Mouse (Mus musculus): ENCODE measurements at regions not wholly inside any gene's neighbourhood (a gene's known extent, or its start where the extent isn't known, plus 50 kb on each side); places are given as distances from the start of the nearest gene placed in this dataset.
"Not testable (repeated sequence)": the region's sequence is repeated elsewhere in the genome, so short reads cannot be mapped to it uniquely, and the experiment has no call there.

DNA sequence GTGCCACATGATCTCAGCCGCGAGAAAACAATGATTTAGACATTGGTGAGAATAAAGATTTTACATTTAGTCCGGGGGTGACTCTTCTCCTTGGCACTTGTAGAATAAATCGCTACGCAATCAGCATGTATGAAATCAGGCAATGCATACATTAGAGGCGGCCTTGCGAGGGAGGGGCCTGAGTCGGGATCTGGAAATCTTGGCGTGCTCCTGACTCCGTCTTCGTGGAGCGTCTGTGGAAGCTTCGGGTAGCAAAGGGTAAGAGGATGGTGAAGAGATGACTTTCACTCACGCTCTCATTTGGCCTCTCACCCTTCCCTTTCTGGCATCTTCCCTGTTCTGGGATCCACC is 167.1 kb downstream of the Nkx6-1 start:
- no peak for DNase-seq (ENCODE audit: low spot score in 2 of 2)

DNA sequence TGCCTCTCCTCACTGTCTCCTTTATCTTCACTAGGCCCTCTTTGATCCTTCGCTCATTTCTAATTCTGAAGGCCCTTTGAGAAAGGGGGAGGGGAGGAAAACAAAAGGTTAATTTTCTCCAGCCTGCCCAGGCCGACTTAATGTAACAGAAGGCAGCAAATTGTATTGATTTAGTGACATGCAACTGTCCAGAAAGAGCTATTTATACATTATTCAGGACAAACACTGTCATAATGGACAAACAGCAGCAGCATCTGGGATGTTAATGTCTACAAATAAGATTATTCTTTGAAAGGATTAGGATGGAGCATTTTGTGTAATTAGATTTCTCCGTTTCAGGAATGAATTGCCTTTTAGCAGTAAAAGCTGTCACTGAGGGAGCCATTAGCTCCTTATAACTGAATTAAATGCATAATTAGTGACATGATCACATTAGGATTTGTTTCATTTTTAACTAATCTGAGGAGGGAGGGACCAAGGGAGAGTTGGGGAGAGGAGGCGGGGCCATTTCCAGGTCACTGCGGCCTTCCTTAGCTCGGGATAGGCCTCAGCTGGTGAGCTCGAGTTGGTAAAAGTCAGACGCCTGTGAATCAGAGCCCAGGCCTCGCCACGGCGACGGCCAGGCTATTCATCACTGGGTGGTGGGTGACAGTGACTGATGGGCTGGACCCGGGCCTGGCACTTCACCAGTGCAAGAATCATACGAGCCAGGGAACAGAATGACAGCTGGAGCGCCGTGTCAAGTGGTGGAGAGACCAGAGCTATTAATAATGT is 167.7 kb downstream of the Nkx6-1 start:
- no peak for DNase-seq (ENCODE audit: low spot score in 2 of 2)

GRCm38 (mm10) chr5:101496161-101496560 is 168.6 kb downstream of the Nkx6-1 start:
- DNase-seq (ENCODE audit: low spot score in 2 of 2), result no peak

DNA sequence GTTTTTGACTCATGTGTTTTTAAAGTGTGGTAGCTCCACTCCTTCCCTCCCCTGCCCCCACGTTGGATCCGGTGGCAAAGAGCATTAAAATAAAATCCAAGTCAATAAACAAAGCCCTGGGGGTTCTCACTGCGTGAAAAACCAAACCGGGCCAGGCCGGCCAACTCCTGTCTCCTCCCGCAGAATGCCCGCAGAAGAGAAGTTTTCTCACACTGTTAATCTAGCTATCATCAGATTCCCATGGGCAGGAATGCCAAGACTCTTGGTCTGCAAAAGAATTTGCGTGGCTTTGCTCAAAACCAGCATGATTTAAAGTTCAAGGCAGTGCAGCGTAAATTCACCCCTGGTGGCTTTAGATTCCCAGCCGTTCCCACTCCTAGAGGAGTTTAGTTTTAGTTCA is 219.0 kb downstream of the Nkx6-1 start:
- DNase-seq (ENCODE audit: low spot score in 2 of 2), result no peak

- DNase-seq (ENCODE audit: low spot score in 2 of 2), result no peak
These were observed 223.0 kb downstream of the Nkx6-1 start for GRCm38 (mm10) chr5:101441782-101442181.

DNA sequence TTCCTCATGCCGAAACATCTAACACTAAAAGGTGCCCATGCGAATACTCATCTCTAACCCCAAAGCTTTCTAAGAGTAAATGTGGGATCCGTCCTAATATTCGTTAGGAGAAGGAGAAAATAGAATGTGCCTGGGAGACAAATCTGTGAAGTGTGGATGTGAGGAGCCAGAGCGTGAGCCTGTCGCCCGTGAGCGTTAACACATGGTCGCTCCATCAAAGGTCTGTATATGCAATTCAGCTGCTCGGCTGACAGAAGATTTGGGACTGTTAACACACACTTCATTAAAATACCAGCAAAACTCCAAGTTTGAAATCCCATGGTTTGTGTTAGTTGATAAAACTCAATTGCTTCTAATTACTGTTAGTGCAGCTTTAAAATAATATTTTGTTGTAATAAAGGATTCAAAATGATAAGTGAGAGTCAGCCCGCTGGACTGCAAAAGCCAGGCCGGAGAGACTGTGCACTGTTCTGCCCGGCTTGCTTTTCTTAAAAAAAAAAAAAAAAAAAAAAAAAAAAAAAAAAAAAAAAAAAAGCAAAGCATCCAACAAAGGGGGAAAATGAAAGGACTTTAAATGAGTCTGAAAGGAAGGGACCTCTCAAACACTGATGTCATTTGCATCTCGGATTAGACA is 227.0 kb downstream of the Nkx6-1 start:
- DNase-seq (ENCODE audit: low spot score in 2 of 2), result no peak

DNA sequence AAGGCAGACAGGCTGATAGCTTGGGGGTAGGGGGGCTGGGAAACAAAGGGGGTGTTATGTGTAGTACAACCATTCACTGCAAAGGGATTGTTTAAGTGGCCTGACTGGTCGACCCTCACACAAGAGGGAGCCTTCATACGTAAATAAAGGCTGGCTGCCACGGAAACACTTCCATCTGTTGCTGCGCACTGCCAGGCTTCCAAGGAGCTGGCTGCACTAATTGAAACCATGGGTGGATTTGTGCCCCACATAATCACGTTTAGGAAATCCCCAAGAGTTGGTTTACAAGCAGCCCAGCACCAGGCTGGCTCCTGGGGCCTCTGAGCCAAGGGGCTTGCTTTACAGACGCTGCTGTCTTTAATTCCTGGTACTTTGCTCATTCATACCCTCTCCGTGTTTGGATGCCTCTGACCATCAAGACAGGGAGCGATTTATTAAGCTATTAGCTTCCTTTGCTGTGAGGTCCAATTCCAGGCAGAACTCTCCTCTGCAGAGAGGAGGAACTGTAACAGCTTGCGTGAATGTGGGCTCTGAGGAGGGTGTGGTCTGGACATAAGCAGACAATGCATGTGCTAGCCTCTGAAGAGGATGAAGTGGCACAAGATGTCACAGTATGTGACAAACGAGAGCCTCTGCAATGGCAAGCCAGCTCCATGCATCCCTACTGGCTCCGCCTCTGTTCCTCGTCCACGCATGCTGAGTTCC is 238.6 kb downstream of the Nkx6-1 start:
- no peak for DNase-seq (ENCODE audit: low spot score in 2 of 2)

DNA sequence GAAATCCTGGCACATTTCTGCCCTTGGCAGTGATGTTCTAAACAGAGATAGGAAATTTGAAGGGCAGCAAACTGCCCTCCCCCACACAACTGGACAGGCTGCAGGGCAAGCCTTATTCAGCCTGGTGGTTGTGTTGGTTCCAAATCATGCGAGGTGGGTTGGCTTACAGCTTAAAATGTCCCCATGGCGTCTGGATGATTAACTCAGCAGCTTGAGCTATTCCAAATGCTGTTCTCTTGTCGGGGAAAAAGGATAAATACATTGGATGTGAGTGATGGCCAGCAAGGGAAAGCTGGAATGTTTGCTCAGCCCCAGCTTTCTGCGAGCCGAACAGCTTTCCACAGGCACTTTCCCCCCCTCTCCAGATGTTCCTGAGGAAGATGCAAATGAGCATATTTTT is 280.5 kb downstream of the Nkx6-1 start:
- DNase-seq (ENCODE audit: low spot score in 2 of 2), result no peak

GRCm38 (mm10) chr5:101381361-101381760 is 283.4 kb downstream of the Nkx6-1 start:
- no peak for DNase-seq (ENCODE audit: low spot score in 2 of 2)

- no peak for DNase-seq (ENCODE audit: low spot score in 2 of 2)
These were observed 288.1 kb downstream of the Nkx6-1 start for GRCm38 (mm10) chr5:101376657-101377056.

- no peak for DNase-seq (ENCODE audit: low spot score in 2 of 2)
These were observed 290.7 kb downstream of the Nkx6-1 start for GRCm38 (mm10) chr5:101374129-101374528.

DNA sequence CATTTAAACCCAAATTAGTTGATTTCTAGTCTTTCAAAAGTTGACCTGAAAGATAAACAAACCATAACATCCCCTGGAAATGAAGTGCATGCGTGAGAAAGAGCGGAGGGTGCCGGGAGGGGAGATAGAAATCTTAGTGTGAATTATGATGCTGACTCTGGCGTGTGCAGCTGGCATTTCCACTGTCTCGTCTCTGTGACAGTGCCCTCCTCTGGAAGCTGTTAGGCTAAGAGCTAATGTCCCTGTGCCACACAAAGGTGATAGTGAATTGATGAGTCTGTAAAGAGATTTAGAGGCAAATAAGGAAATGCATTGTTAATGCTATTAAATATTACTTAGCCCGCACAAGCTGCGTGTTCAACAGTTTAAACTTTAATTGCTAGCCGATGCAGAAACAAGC is 292.6 kb downstream of the Nkx6-1 start:
- no peak for DNase-seq (ENCODE audit: low spot score in 2 of 2)

GRCm38 (mm10) chr5:101365364-101365763 is 299.4 kb downstream of the Nkx6-1 start:
- peak; percentile 6 to 7 for DNase-seq (ENCODE audit: low spot score in 2 of 2)

- no peak for DNase-seq (ENCODE audit: low spot score in 2 of 2)
These were observed 304.8 kb downstream of the Nkx6-1 start for GRCm38 (mm10) chr5:101359986-101360385.

GRCm38 (mm10) chr5:101345406-101345805 is 319.4 kb downstream of the Nkx6-1 start:
- DNase-seq (ENCODE audit: low spot score in 2 of 2), result no peak

DNA sequence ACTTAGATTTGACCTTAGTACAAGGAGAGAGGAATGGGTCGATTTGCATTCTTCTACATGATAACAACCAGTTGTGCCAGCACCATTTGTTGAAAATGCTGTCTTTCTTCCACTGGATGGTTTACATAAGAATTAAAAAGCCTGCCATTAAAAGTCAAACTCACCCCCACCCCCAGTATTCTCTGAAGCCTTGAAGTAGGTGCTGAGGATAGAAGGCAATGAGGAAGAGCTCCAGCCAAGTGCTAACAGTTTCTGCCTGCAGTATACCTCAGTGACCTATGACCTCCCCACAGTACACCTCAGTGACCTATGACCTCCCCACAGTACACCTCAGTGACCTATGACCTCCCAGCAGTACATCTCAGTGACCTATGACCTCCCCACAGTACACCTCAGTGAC is 328.4 kb downstream of the Nkx6-1 start:
- DNase-seq (ENCODE audit: low spot score in 2 of 2), result not testable (repeated sequence)

DNA sequence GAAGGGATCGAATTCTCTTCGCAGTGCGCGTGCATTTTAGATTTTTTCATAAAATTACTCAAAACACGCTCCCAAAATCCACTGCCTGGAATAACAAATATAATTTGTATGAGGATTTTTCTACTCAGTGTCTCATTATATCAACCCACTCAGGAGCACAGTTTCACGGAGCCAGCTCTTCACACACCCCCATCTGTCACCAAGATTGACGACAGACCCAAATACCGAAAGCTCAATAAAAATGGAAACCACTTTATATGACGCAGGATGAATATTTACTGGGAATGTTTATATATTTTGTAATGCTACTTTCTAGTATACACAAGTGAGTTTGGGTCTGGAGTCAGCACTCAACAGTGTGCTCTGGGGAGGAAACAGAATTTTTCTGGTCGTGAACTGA is 333.0 kb downstream of the Nkx6-1 start:
- no peak for DNase-seq (ENCODE audit: low spot score in 2 of 2)

DNA sequence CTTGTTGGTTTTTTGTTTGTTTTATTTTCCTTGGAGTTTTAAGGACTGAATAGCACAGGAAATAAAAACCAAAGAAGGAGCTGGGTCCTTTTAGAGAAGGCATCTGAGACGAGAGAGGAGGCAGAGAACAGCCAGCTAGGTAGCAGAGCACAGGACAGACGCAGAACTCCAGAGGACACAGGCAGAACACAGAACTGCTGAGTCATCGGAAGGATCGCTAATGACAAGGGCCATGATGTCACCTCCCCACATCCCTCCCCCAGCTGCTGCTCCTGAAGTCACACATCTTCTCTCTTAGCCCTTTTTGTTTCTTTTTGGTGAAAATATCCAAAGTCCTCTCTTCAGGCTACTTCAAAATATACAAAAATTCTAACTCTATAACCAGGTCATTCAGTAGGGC is 338.7 kb downstream of the Nkx6-1 start:
- no peak for DNase-seq (ENCODE audit: low spot score in 2 of 2)

- no peak for DNase-seq (ENCODE audit: low spot score in 2 of 2)
These were observed 341.5 kb downstream of the Nkx6-1 start for GRCm38 (mm10) chr5:101323041-101323950.

DNA sequence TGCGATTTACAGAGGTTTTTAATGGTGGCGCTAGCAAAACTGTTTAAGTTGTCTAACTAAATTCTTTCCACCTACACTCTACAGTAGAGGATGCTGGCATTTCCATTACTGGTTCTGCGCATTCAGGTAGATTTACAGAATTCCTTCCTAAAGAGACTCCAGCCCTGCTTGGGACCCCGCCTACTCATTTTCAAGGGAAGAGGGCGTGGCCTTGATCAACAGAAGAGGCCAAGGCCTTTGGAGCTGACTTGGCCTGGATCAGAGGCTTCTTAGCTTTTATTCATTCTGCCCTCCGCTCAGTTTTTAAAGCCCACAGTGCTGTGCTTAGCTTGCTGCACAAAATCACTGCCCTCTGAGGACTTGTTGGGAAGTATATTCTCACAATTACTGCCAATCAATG is 364.8 kb downstream of the Nkx6-1 start:
- no peak for DNase-seq (ENCODE audit: low spot score in 2 of 2)

DNA sequence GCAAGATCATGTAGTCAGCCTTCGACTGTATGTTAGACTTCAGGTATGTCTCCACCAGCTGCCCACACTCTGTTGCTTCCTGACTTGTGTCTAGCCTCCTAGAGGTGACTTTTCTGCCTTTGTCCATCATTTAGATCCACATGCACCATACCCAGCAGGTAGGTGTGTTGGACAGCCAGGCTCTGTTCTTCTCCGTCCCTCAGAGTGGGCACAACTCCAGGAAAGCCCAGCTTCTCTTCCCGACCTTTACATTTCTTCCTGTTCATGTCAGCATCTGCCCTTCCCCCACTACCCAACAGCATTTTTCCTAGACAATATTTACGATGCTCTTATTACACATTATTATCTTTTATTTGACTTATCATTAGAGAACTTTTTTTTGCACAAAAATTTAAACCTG is 366.4 kb downstream of the Nkx6-1 start:
- no peak for DNase-seq (ENCODE audit: low spot score in 2 of 2)
